Mouse (Mus musculus) spleen, adult 2 months (tissue): ENCODE measurements around the gene Tnfrsf13b. TPM values are rescaled to one million over a fixed set of nuclear protein-coding genes. Genes with fewer than 3 reads are reported as not detected.
"Not testable (repeated sequence)": the region's sequence is repeated elsewhere in the genome, so short reads cannot be mapped to it uniquely, and the experiment has no call there.

Experiments used
- DNase-seq, 2 experiments: peaks; one replicate each; pipeline versions ENCODE4 v3.0.0 to v3.0.0-alpha.2; 2012 to 2021; ENCODE audit warnings: low spot score in 2 of 2, low read depth in 1 of 2
- H3K27ac ChIP-seq: fragments of 200-500 bp; 2 replicates; pipeline ENCODE4 v1.5.1; 2012; ENCODE audit warnings: low read length, inconsistent platforms; ENCODE audit not compliant: insufficient read depth
- H3K27me3 ChIP-seq: fragments of 200-500 bp; 2 replicates; pipeline ENCODE4 v1.6.1; 2012; ENCODE audit warnings: mild to moderate bottlenecking, moderate library complexity, low read length, inconsistent platforms; ENCODE audit not compliant: control insufficient read depth, insufficient read depth
- H3K36me3 ChIP-seq: fragments of 200-500 bp; 2 replicates; pipeline ENCODE4 v1.6.1; 2012; ENCODE audit warnings: mild to moderate bottlenecking, low read length, inconsistent platforms; ENCODE audit not compliant: control insufficient read depth, insufficient read depth
- H3K4me1 ChIP-seq: fragments of 200-500 bp; 2 replicates; pipeline ENCODE4 v1.6.1; 2011; ENCODE audit warnings: inconsistent platforms; ENCODE audit not compliant: control insufficient read depth, insufficient read depth, insufficient read length
- H3K4me3 ChIP-seq: fragments of 200-500 bp; 2 replicates; pipeline ENCODE4 v1.5.1; 2011; ENCODE audit warnings: mild to moderate bottlenecking, inconsistent platforms; ENCODE audit not compliant: insufficient read depth, insufficient read length; ENCODE audit errors: extremely low read depth
- CTCF ChIP-seq: fragments of 200-500 bp; IDR thresholded peaks from 2 replicates; pipeline ENCODE4 v1.5.1; 2011; ENCODE audit warnings: mild to moderate bottlenecking, inconsistent platforms; ENCODE audit not compliant: insufficient read depth, insufficient read length, insufficient replicate concordance; ENCODE audit errors: extremely low read depth
- POLR2A ChIP-seq: fragments of 200-500 bp; IDR thresholded peaks from 2 replicates; pipeline ENCODE4 v1.6.1; 2011; ENCODE audit warnings: low read depth, low read length, inconsistent platforms
- WGBS: fragments of 180-500 bp; shearing (Covaris S2); methylation state at CpG from one replicate; pipeline ENCODE4 v1.1.7; 2018; 5-methylcytosine and 5-hydroxymethylcytosine counted together
- polyA plus RNA-seq: library from polyadenylated mRNA; depleted of rRNA; stranded (reverse); fragments of >200 nt; gene quantifications from 2 replicates; pipeline ENCODE4 v1.2.3, GENCODE M21; 2012

Tnfrsf13b gene
- polyA plus RNA-seq, 1 experiment, result 221 TPM

GRCm38 (mm10) chr11:61175778-61176177 lies 49.2 kb downstream of the Tnfrsf13b start:
- TF ChIP-seq CTCF, result no peak
- no peak for TF ChIP-seq POLR2A
- DNase-seq, result no peak
- no peak overlapping the region for H3K27ac ChIP-seq
- H3K4me1 ChIP-seq, result peaks cover 4% of the 10 kb centered on the region; the same call in 1 of the 2 replicates
- H3K4me3 ChIP-seq, result no peak overlapping the region
- whole genome bisulfite sequencing, result 79% methylated on average over 5 of the region's 5 CpGs
- no peaks in the 10 kb centered on the region for H3K36me3 ChIP-seq
- H3K27me3 ChIP-seq, result no peaks in the 10 kb centered on the region

- Histone ChIP-seq H3K4me3 (no peak overlapping the region), H3K27ac (no peak overlapping the region), H3K36me3 (no peaks in the 10 kb centered on the region), H3K27me3 (no peaks in the 10 kb centered on the region), H3K4me1 (peaks cover 4% of the 10 kb centered on the region; the same call in 1 of the 2 replicates)
- DNase-seq, result no peak
- WGBS, result 30% methylated on average over 1 of the region's 1 CpGs
- no peak for TF ChIP-seq CTCF
- no peak for TF ChIP-seq POLR2A
Measured at GRCm38 (mm10) chr11:61176321-61176720, 49.8 kb downstream of the Tnfrsf13b start.

- DNase-seq, result no peak
- no peaks in the 10 kb centered on the region for H3K4me1 ChIP-seq
- no peak overlapping the region for H3K4me3 ChIP-seq
- no peak for TF ChIP-seq POLR2A
- H3K27ac ChIP-seq, result no peak overlapping the region
- no peaks in the 10 kb centered on the region for H3K36me3 ChIP-seq
- 95% methylated on average over 3 of the region's 3 CpGs for WGBS
- no peaks in the 10 kb centered on the region for H3K27me3 ChIP-seq
Measured at GRCm38 (mm10) chr11:61180361-61180760, 53.8 kb downstream of the Tnfrsf13b start.

- Histone ChIP-seq H3K27me3 (no peaks in the 10 kb centered on the region), H3K4me1 (no peaks in the 10 kb centered on the region), H3K4me3 (no peak overlapping the region), H3K27ac (no peak overlapping the region), H3K36me3 (no peaks in the 10 kb centered on the region)
- no peak for DNase-seq
- no peak for TF ChIP-seq CTCF
- no peak for TF ChIP-seq POLR2A
Measured at GRCm38 (mm10) chr11:61181624-61182023, 55.1 kb downstream of the Tnfrsf13b start.

- Histone ChIP-seq H3K36me3 (no peaks in the 10 kb centered on the region), H3K4me1 (no peaks in the 10 kb centered on the region), H3K27ac (no peak overlapping the region), H3K27me3 (no peaks in the 10 kb centered on the region), H3K4me3 (no peak overlapping the region)
- no peak for DNase-seq
- 74% methylated on average over 1 of the region's 1 CpGs for WGBS
- TF ChIP-seq CTCF, result no peak
- TF ChIP-seq POLR2A, result no peak
Measured at GRCm38 (mm10) chr11:61183820-61184219, 57.3 kb downstream of the Tnfrsf13b start.

GRCm38 (mm10) chr11:61190776-61191175 lies 64.2 kb downstream of the Tnfrsf13b start:
- no peaks in the 10 kb centered on the region; the same call in 1 of the 2 replicates for H3K27me3 ChIP-seq
- no peak overlapping the region for H3K4me3 ChIP-seq
- 85% methylated on average over 2 of the region's 2 CpGs for WGBS
- no peak overlapping the region for H3K27ac ChIP-seq
- no peak for DNase-seq
- H3K4me1 ChIP-seq, result no peaks in the 10 kb centered on the region
- TF ChIP-seq CTCF (no peak), POLR2A (no peak)
- no peaks in the 10 kb centered on the region for H3K36me3 ChIP-seq

- not testable (repeated sequence) for H3K4me1 ChIP-seq, H3K4me3 ChIP-seq, H3K27me3 ChIP-seq, H3K27ac ChIP-seq, H3K36me3 ChIP-seq, DNase-seq
- 94% methylated on average over 7 of the region's 10 CpGs for WGBS
Measured at GRCm38 (mm10) chr11:61192123-61192522, 65.6 kb downstream of the Tnfrsf13b start.
